In the genomic region with DNA sequence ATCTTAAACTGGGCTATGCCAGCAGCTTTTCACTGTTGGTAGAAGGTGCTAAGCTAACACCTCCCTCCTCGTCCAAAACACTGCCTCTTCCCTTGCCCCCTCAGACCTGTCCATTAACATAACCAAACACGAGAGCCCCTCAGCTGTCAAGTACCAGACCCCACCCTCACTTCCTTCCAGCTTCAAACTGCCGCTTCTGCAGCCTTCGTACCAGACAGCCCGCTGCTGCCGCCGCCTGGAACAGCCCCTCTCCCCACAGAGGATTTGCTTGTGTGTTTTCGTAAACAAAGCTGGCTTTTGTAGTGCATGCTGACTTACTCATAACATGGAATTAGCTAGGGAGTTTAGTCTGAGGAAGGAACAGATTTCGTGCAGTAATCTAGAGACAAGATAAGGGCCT, we compare ENCODE assay signal across 9 mouse cellular contexts. TPM values are rescaled to one million over a fixed set of nuclear protein-coding genes. Genes with fewer than 3 reads are reported as not detected.
DNase-seq lines count a peak whose midpoint lies in the region; ATAC-seq and TF ChIP-seq lines count a peak whose summit lies in the region.
"Had no signal": no experiment of that assay in that cellular context is flagged by ENCODE, and none has a peak within 500 bp of the region (broad histone marks: within the 10 kb centered on the region; RNA-seq: fewer than 3 reads in every experiment).

No protein-coding gene starts in this region.

- ATAC-seq in kidney, postnatal 0 days (replicated peaks; ENCODE audit: low FRiP score, low read depth): no peak
- ATAC-seq in hindbrain, embryonic 15.5 days (ENCODE audit: low FRiP score, low read depth): no peak
- no peak for ATAC-seq in neural tube, embryonic 14.5 days (ENCODE audit: low read depth)
- no peak for ATAC-seq in inflammation-experienced regulatory T-cells, adult 6 months

- H3K4me2 ChIP-seq in kidney, postnatal 0 days (ENCODE audit: low read length): peak overlapping the region; percentile 96
- H3K4me2 ChIP-seq in hindbrain, embryonic 15.5 days: peak overlapping the region; percentile 93
- H3K4me2 ChIP-seq in neural tube, embryonic 14.5 days (ENCODE audit: low read depth, low read length): peak overlapping the region; percentile 70

- no peaks in the 10 kb centered on the region for H3K27me3 ChIP-seq in kidney, postnatal 0 days (ENCODE audit: insufficient read depth, low read length)
- H3K27me3 ChIP-seq in hindbrain, embryonic 15.5 days: no peaks in the 10 kb centered on the region
- peaks cover 2% of the 10 kb centered on the region; the same call in 1 of the 2 replicates for H3K27me3 ChIP-seq in neural tube, embryonic 14.5 days (ENCODE audit: control insufficient read depth, insufficient read depth, low read length)

- H3K9me3 ChIP-seq in kidney, postnatal 0 days (replicated peaks; ENCODE audit: low read length): no peaks in the 10 kb centered on the region
- H3K9me3 ChIP-seq in hindbrain, embryonic 15.5 days: no peaks in the 10 kb centered on the region
- H3K9me3 ChIP-seq in neural tube, embryonic 14.5 days (ENCODE audit: control insufficient read depth, low read length): no peaks in the 10 kb centered on the region

- peak overlapping the region; percentile 18; the same call in 1 of the 2 replicates for H3K9ac ChIP-seq in kidney, postnatal 0 days (ENCODE audit: low read depth, low read length)
- H3K9ac ChIP-seq in hindbrain, embryonic 15.5 days: 0 out of 2 replicates have a peak overlapping the region, but pooled peaks have one; percentile 9
- H3K9ac ChIP-seq in neural tube, embryonic 14.5 days (replicated peaks; ENCODE audit: low read depth, low read length): peak overlapping the region; percentile 33; the same call in 1 of the 2 replicates

- H3K4me3 ChIP-seq in kidney, postnatal 0 days (replicated peaks; ENCODE audit: low read depth, low read length): peak overlapping the region; percentile 62
- H3K4me3 ChIP-seq in hindbrain, embryonic 15.5 days: peak overlapping the region; percentile 82
- H3K4me3 ChIP-seq in neural tube, embryonic 14.5 days (ENCODE audit: low read depth, low read length): peak overlapping the region; percentile 24

- DNase-seq in kidney, postnatal 0 days (ENCODE audit: low spot score): no peak
- no peak for DNase-seq in kidney, postnatal 10 days
- peak; percentile 63 for DNase-seq in embryo, embryonic 11 days
- DNase-seq in cerebellum, postnatal 14 days: no peak
- DNase-seq in spleen, postnatal 4 days (ENCODE audit: low spot score in 2 of 2): no peak
- DNase-seq: cerebellum, postnatal 10 days had no signal

- WGBS in kidney, postnatal 0 days: 5% methylated on average over 9 of the region's 9 CpGs
- 1% methylated on average over 9 of the region's 9 CpGs for WGBS in hindbrain, embryonic 15.5 days
- WGBS in neural tube, embryonic 14.5 days: under 1% methylated on average over 9 of the region's 9 CpGs

- no peak for TF ChIP-seq CTCF in kidney, postnatal 0 days (IDR thresholded peaks at IDR 0.05; ENCODE audit: low read depth)

- H3K27ac ChIP-seq in kidney, postnatal 0 days: no peak overlapping the region
- H3K27ac ChIP-seq in hindbrain, embryonic 15.5 days (replicated peaks): no peak overlapping the region
- H3K27ac ChIP-seq in neural tube, embryonic 14.5 days (ENCODE audit: low read depth, low read length): no peak overlapping the region

- no peaks in the 10 kb centered on the region for H3K36me3 ChIP-seq in kidney, postnatal 0 days (ENCODE audit: insufficient read depth, low read length)
- no peaks in the 10 kb centered on the region for H3K36me3 ChIP-seq in hindbrain, embryonic 15.5 days
- H3K36me3 ChIP-seq in neural tube, embryonic 14.5 days (ENCODE audit: control insufficient read depth, insufficient read depth, low read length): no peaks in the 10 kb centered on the region

- H3K4me1 ChIP-seq in kidney, postnatal 0 days (replicated peaks; ENCODE audit: insufficient read depth, low read length): peaks cover 33% of the 10 kb centered on the region; the same call in 1 of the 2 replicates
- peaks cover 65% of the 10 kb centered on the region for H3K4me1 ChIP-seq in hindbrain, embryonic 15.5 days (replicated peaks)
- H3K4me1 ChIP-seq in neural tube, embryonic 14.5 days (ENCODE audit: control insufficient read depth, insufficient read depth, low read length): peaks cover 33% of the 10 kb centered on the region

RNA-seq across cellular contexts. Expression of a gene that starts 1.8 kb away (rescaled TPM):
- polyA plus RNA-seq in kidney, postnatal 0 days (2015; fragmentation: Nextera tagmentation; extraction: Ambion mirVana): 14.2 and 14.7 TPM in 2 replicates
- 3.7 and 4.4 TPM in 2 replicates for polyA plus RNA-seq in hindbrain, embryonic 15.5 days (2015; fragmentation: Nextera tagmentation; extraction: Ambion mirVana)
- polyA plus RNA-seq in neural tube, embryonic 14.5 days (2014; fragmentation: Nextera tagmentation; extraction: Ambion mirVana): 4.7 and 6.3 TPM in 2 replicates
- not detected for polyA plus RNA-seq in inflammation-experienced regulatory T-cells, adult 6 months (2017; shearing (Covaris generic))

RNA-seq across cellular contexts. Expression of a gene that starts 33.2 kb away (rescaled TPM):
- 30.4 and 32.4 TPM in 2 replicates for polyA plus RNA-seq in kidney, postnatal 0 days (2015; fragmentation: Nextera tagmentation; extraction: Ambion mirVana)
- 48.1 and 53.1 TPM in 2 replicates for polyA plus RNA-seq in hindbrain, embryonic 15.5 days (2015; fragmentation: Nextera tagmentation; extraction: Ambion mirVana)
- polyA plus RNA-seq in neural tube, embryonic 14.5 days (2014; fragmentation: Nextera tagmentation; extraction: Ambion mirVana): 37.6 and 46.1 TPM in 2 replicates
- polyA plus RNA-seq in inflammation-experienced regulatory T-cells, adult 6 months (2017; shearing (Covaris generic)): 1 to 10 TPM; 3.1 to 7.8 (median 6.2) TPM

Comparison
In these comparisons a context has a peak if more than half of its experiments do, and no peak if none do; other contexts are left out.
1. H3K4me3 ChIP-seq: peak in every context shown above with its lines; median percentile 82 in hindbrain, embryonic 15.5 days; 62 in kidney, postnatal 0 days; 24 in neural tube, embryonic 14.5 days.